Mouse (Mus musculus) CH12.LX (cell line): ENCODE results near the gene Gm10663.

Experiments used
- BHLHE40 ChIP-seq: IDR thresholded peaks from 2 replicates; pipeline ENCODE4 v1.6.1; 2011; ENCODE audit warnings: mild to moderate bottlenecking, low read depth, low read length, improper control_type of control experiment
- CTCF ChIP-seq, 2 experiments: IDR thresholded peaks in 1 of 2; conservative IDR thresholded peaks in 1 of 2; 2 replicates each; pipeline ENCODE4 v1.5.1; 2011 to 2012; ENCODE audit warnings: low read depth in 2 of 2, low read length in 2 of 2, improper control_type of control experiment in 1 of 2, inconsistent platforms in 1 of 2, mild to moderate bottlenecking in 1 of 2, moderate library complexity in 1 of 2
- MAFK ChIP-seq: IDR thresholded peaks from 2 replicates; pipeline ENCODE4 v1.6.1; 2011; ENCODE audit warnings: low read length, improper control_type of control experiment; ENCODE audit not compliant: insufficient replicate concordance
- POLR2A ChIP-seq: IDR thresholded peaks from 2 replicates; pipeline ENCODE4 v1.6.1; 2011; ENCODE audit warnings: low read depth, mild to moderate bottlenecking, improper control_type of control experiment, low read length
- RAD21 ChIP-seq: IDR thresholded peaks from 2 replicates; pipeline ENCODE4 v1.6.1; 2011; ENCODE audit warnings: low read depth, mild to moderate bottlenecking, low read length, improper control_type of control experiment, moderate library complexity
- USF2 ChIP-seq: conservative IDR thresholded peaks from 2 replicates; pipeline ENCODE4 v1.6.1; 2011; ENCODE audit warnings: low read depth, low read length, improper control_type of control experiment

DNA sequence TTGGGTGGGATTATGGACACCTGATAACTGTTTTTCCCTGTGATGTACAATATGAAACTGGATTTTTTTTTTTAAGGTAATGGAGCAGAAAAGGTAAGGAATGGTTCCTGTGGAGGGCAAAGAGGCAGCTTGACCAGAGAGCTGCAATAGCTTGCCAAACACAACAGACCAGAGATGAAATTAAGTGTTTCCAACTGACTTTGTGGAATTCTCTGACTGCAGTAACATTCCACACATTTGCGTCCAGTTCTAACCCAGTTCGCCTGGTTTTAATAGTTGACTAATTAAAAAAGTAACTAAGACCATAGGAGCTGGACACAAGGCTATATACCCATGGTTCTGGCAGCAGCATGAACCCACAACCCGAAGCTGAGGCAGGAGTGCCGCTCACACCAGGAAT lies 45.1 kb upstream of the Gm10663 start:
- TF ChIP-seq POLR2A (no peak), USF2 (no peak), CTCF (conservative IDR thresholded peaks at IDR 0.05 in 1 of 2, IDR thresholded peaks at IDR 0.05 in 1 of 2; ENCODE audit: low read depth in 2 of 2, low read length in 2 of 2) (no peak), BHLHE40 (no peak), RAD21 (no peak), MAFK (no peak)
